Mouse (Mus musculus): ENCODE data around the gene Slc30a4. TPM values are rescaled to one million over a fixed set of nuclear protein-coding genes. Genes with fewer than 3 reads are reported as not detected.

The Slc30a4 gene
- polyA plus RNA-seq (2012; rRNA removed): 1.1 and 1.4 TPM in 2 replicates

DNA sequence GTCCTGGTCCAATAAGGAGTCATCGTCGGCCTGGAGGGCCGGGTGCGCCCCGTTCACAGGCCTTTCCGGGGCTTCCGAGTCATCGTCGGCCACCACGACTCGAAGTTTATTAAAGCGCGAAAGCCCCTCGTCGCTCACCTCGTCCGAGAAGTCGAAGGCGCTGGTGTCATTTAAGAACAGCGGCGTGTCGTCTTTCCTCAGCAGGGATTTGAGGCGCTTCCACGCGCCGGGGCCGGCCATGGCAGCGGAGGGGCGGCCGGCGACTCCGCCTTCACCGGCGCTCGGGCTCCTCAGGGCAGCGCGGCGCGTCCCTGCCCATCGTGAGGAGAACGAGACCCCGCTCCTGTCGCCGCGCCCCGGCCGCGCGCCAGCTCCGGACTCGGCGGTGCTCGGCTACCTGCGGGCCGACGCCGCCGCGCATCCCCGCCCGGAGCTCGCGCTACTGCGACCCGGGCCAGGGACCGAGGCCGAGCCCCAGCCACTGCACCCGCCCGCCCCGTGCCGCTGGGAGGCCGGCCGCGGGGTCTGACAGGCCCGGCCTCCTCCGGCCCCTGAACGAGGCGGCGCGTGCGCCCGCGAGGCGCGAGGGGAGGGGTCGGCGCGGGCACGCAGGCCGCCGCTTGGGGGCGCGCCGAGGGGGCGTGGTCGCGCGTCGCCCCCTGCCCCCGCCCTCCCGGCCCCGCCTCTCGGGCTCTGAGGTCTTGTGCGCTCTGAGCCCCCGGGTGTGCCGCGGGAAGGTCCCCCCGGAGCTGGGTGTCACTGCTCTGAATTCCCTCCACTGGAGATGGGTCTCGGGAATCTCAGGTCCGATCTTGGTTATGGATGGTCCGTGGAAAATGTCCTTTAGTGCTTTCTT, at the start of gene Slc30a4:
Gene Slc30a4 (minus strand): TSS at position 483 of the 856 bp plus-strand sequence.

DNA sequence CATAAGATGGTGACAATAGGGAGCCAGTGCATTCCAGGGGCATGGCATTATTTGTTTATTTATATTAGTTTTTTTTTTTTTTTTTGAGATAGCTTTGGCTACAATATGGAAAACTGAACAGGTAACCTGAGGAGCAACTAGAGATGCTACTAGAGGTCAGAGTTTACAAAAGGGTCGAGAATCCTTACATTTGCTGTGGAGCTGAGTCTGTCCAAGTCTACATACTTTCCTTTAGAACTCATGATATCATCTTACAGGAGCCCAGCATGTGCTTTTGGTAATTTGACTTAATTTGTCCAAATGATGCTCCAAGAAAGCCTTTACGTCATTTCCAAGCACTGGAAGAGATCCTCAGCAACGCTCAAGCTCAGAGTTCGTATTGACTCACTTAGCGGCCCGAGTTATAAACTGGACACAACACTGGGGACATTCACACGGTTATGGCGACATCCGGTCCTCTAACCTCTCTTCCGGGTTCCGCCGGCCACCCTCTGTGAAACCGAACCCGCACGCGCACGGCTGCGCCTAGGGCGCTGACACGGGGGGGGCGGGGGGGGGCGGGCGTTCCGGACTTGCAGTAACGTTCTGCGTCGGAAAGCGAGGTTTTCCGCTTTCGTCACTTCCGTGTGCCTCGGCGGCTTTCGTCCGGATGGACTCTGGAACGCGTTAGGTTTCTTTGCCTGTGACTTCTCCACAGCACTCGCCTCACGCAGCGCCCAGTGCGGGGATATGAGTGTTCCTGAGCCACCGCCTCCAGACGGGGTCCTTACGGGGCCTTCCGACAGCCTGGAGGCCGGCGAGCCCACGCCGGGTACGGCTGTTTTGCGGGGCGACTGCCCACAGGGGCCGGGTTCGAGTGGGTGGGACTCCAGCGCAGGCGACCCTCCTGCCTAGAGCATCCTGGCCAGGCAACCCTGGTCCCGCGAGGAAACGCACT, 35.7 kb upstream of the Slc30a4 start, which contains the start of gene Bloc1s6:
Gene Bloc1s6 (plus strand): TSS at position 610 of the 937 bp plus-strand sequence.

GRCm38 (mm10) chr2:122636686-122637085, 65.8 kb downstream of the Slc30a4 start, which contains the start of gene AA467197:
Gene AA467197, plus strand, starts transcription at chr2:122636986.

Other genes with a start within 250 kb of the Slc30a4 start
- not detected in 2 replicates for gene Gm14085, start 217.7 kb downstream of the Slc30a4 start, polyA plus RNA-seq (2012; rRNA removed)
- gene Gatm, start 91.4 kb downstream of the Slc30a4 start, polyA plus RNA-seq (2012; rRNA removed): 0.82 and 0.91 TPM in 2 replicates
- gene AA467197, start 65.7 kb downstream of the Slc30a4 start, polyA plus RNA-seq (2012; rRNA removed): 5.8 and 9.3 TPM in 2 replicates
- 17.7 and 26.7 TPM in 2 replicates for gene Bloc1s6, start 35.8 kb upstream of the Slc30a4 start, polyA plus RNA-seq (2012; rRNA removed)
- gene Sqor, start 62.6 kb upstream of the Slc30a4 start, polyA plus RNA-seq (2012; rRNA removed): 62.7 and 67.6 TPM in 2 replicates